Mouse (Mus musculus): ENCODE results near the gene 2810408A11Rik. TPM values are rescaled to one million over a fixed set of nuclear protein-coding genes. Genes with fewer than 3 reads are reported as not detected.

The 2810408A11Rik gene
- total and polyA plus RNA-seq, 3 experiments, result 0.81 to 1.3 TPM; not detected in 1

DNA sequence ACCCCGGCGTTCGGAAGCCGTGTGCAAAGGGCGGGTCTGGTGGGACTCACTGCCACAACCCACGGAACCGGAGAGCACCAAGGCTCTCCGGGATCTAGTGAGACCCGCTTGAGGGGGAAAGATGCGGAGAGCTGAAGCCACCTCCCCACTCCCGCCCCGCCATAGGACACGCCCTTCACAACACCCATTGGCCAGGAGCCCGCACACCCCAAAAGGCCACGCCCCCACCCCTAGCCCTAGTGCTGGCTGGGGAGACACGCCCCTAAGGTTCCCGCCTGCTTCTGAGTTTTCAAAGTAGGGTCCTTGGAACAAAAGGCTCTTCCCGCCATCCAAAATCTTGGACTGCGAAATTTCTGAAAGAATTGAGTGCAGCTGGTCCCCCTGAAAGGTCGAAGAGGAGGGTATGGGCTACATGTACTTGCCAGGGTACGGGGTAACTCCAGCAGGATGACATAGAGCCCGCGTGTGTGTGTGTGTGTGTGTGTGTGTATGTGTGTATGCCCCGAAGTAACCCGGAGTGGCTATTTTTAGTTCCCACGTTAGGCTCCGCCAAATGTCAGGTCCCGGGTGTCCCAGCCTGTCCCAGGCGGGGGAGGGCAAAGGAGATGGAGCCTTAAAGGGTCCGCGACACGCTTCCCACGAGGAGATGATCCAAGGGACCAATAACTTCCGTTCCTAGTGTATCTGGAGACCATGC is 47.4 kb upstream of the 2810408A11Rik start, which contains the start of gene Slc2a4:
TSS of gene Slc2a4 (minus strand) at position 123 of the 697 bp plus-strand sequence.
- Histone ChIP-seq H3K27me3 (ENCODE audit: control insufficient read depth in 1 of 2, insufficient read depth in 2 of 2, low read length in 2 of 2) (peaks cover 4 to 8% of the 10 kb centered on the region in 2 experiments), H3K4me3 (ENCODE audit: control insufficient read depth in 1 of 2, insufficient read depth in 1 of 2, low read depth in 2 of 2, low read length in 2 of 2) (peak within 1 kb of the TSS; percentile 52 to 61), H3K27ac (ENCODE audit: control insufficient read depth, low read depth, low read length) (peak within 1 kb of the TSS; percentile 17; the same call in 1 of the 2 replicates), H3K36me3 (ENCODE audit: control insufficient read depth in 1 of 2, insufficient read depth in 2 of 2, low read length in 2 of 2) (no peaks in the 10 kb centered on the region; a peak in 1 of 4 replicates), H3K9me3 (replicated peaks; ENCODE audit: insufficient read depth, low read length) (no peaks in the 10 kb centered on the region), H3K4me1 (ENCODE audit: control insufficient read depth in 1 of 2, insufficient read depth in 2 of 2, low read length in 2 of 2) (peaks cover 0 to 13% of the 10 kb centered on the region in 2 experiments; a peak in 3 of 4 replicates), H3K9ac (ENCODE audit: control insufficient read depth, low read depth, low read length, poor library complexity, severe bottlenecking) (peak within 1 kb of the TSS; percentile 55), H3K79me2 (ENCODE audit: control insufficient read depth, insufficient read depth, low read length, poor library complexity) (no peaks in the 10 kb centered on the region)
- TF ChIP-seq TBP (IDR thresholded peaks at IDR 0.05; ENCODE audit: low read depth, low read length) (0 out of 2 replicates have a peak, but pooled peaks have one; percentile 8), MYC (IDR thresholded peaks at IDR 0.05; ENCODE audit: low read depth, low read length) (no peak), USF1 (IDR thresholded peaks at IDR 0.05; ENCODE audit: low read depth, low read length) (0 out of 2 replicates have a peak, but pooled peaks have one; percentile 11), RAD21 (IDR thresholded peaks at IDR 0.05; ENCODE audit: low read depth, low read length) (no peak), HCFC1 (IDR thresholded peaks at IDR 0.05; ENCODE audit: low read depth, low read length) (0 out of 2 replicates have a peak, but pooled peaks have one; percentile 27), MAZ (IDR thresholded peaks at IDR 0.05; ENCODE audit: low read depth, low read length) (0 out of 2 replicates have a peak, but pooled peaks have one; percentile 29), E2F4 (IDR thresholded peaks at IDR 0.05; ENCODE audit: borderline replicate concordance, low read depth, low read length) (peak; percentile 82; the same call in 1 of the 2 replicates), ZMIZ1 (IDR thresholded peaks at IDR 0.05; ENCODE audit: low read depth, low read length) (no peak), MXI1 (IDR thresholded peaks at IDR 0.05; ENCODE audit: low read depth, low read length) (peak; percentile 85), SIN3A (IDR thresholded peaks at IDR 0.05; ENCODE audit: low read length) (peak; percentile 81), SMC3 (IDR thresholded peaks at IDR 0.05; ENCODE audit: low read depth, low read length) (0 out of 2 replicates have a peak, but pooled peaks have one; percentile 18), MEF2A (IDR thresholded peaks at IDR 0.05; ENCODE audit: extremely low read depth, insufficient replicate concordance, low read depth, low read length, poor library complexity, severe bottlenecking) (0 out of 2 replicates have a peak, but pooled peaks have one; percentile 55), MAX (IDR thresholded peaks at IDR 0.05; ENCODE audit: low read length) (peak; percentile 51), JUND (IDR thresholded peaks at IDR 0.05; ENCODE audit: low read depth, low read length) (no peak)
- peak; percentile 97 for DNase-seq (ENCODE audit: low read depth, low spot score)

DNA sequence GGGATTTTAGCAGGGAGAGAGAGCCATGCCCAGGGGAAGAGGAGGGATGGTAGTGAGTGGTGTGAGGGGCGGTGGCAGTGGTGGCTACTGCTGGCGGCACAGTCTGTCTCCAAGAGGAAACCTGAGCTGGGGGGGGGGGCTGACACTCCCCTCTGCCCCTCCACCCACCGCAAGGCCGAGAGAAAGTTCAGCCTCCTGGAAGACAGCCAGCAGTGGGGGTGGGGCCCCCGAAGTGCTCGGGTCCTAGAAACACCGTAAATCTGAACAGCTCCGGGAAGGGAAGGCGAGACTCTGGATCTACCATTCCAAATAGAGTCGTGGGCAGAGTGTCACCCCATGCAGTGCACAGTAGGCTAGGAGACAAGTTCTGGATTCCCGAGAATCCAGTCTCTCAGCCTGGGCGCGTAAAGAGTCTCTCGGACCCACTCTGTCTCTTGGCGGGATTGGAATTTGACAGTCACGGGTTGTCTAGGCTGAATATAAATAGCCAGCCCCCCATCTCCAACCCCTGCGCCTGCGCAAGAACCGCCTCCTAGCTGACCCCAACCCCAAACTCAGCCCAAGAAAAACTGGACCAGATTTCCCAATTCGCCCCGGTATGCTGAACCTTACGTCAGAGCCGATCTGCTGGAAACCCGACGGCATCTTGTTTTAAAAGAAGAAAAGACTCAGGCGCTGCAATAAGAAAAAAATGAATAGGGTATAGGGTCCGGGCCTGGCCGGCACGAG is 46.7 kb upstream of the 2810408A11Rik start:
- Histone ChIP-seq H3K9ac (ENCODE audit: control insufficient read depth, low read depth, low read length, poor library complexity, severe bottlenecking) (peak overlapping the region; percentile 24; the same call in 1 of the 2 replicates), H3K79me2 (ENCODE audit: control insufficient read depth, insufficient read depth, low read length, poor library complexity) (no peaks in the 10 kb centered on the region), H3K36me3 (ENCODE audit: control insufficient read depth in 1 of 2, insufficient read depth in 2 of 2, low read length in 2 of 2) (no peaks in the 10 kb centered on the region; a peak in 1 of 4 replicates), H3K4me3 (ENCODE audit: control insufficient read depth in 1 of 2, insufficient read depth in 1 of 2, low read depth in 2 of 2, low read length in 2 of 2) (peak overlapping the region; percentile 42 to 59), H3K9me3 (replicated peaks; ENCODE audit: insufficient read depth, low read length) (no peaks in the 10 kb centered on the region), H3K4me1 (ENCODE audit: control insufficient read depth in 1 of 2, insufficient read depth in 2 of 2, low read length in 2 of 2) (peaks cover 0 to 11% of the 10 kb centered on the region in 2 experiments; a peak in 2 of 4 replicates), H3K27ac (ENCODE audit: control insufficient read depth, low read depth, low read length) (no peak overlapping the region), H3K27me3 (ENCODE audit: control insufficient read depth in 1 of 2, insufficient read depth in 2 of 2, low read length in 2 of 2) (peaks cover 7 to 13% of the 10 kb centered on the region in 2 experiments)
- TF ChIP-seq ETS1 (IDR thresholded peaks at IDR 0.05; ENCODE audit: low read depth, low read length) (no peak), RAD21 (IDR thresholded peaks at IDR 0.05; ENCODE audit: low read depth, low read length) (no peak), TAL1 (IDR thresholded peaks at IDR 0.05; ENCODE audit: low read length) (no peak), POLR2AphosphoS2 (IDR thresholded peaks at IDR 0.05; ENCODE audit: low read length) (no peak), ZKSCAN1 (IDR thresholded peaks at IDR 0.05; ENCODE audit: low read depth, low read length) (no peak), EP300 (IDR thresholded peaks at IDR 0.05; ENCODE audit: low read depth in 1 of 2, low read length in 2 of 2) (no peak)
- DNase-seq (ENCODE audit: low read depth, low spot score), result no peak
